In genomic region chr1:170717241-170717828, GRCm38 (mm10) we compare ENCODE assay signal across 17 mouse cellular contexts.
"Had no signal": no experiment of that assay in that cellular context is flagged by ENCODE, and none has a peak within 500 bp of the region (broad histone marks: within the 10 kb centered on the region; RNA-seq: fewer than 3 reads in every experiment).

No protein-coding gene starts in this region.

- H3K27ac ChIP-seq: hindbrain, postnatal 0 days; left cerebral cortex, adult 2 months; liver, embryonic 12.5 days; liver, embryonic 15.5 days had no signal

- H3K9me3 ChIP-seq: limb, embryonic 12.5 days; liver, embryonic 12.5 days; liver, embryonic 15.5 days had no signal

- ATAC-seq: hindbrain, postnatal 0 days; inflammation-experienced regulatory T-cells, adult 6 months; intestine, embryonic 16.5 days; liver, embryonic 12.5 days had no signal

- H3K36me3 ChIP-seq: limb, embryonic 12.5 days; liver, embryonic 12.5 days; liver, embryonic 15.5 days had no signal

- H3K4me3 ChIP-seq: left cerebral cortex, adult 2 months; limb, embryonic 12.5 days; liver, embryonic 12.5 days; liver, embryonic 15.5 days had no signal

- H3K27me3 ChIP-seq: limb, embryonic 12.5 days; liver, embryonic 12.5 days; liver, embryonic 15.5 days had no signal

- H3K4me2 ChIP-seq: limb, embryonic 12.5 days; liver, embryonic 12.5 days; liver, embryonic 15.5 days; midbrain, embryonic 11.5 days had no signal

- H3K9ac ChIP-seq: limb, embryonic 12.5 days; liver, embryonic 12.5 days; liver, embryonic 15.5 days had no signal

- H3K4me1 ChIP-seq: liver, embryonic 12.5 days; liver, embryonic 15.5 days had no signal

- DNase-seq: kidney, adult 18-20 months; kidney, adult 9 months; kidney, postnatal 14 days; kidney, postnatal 4 days; layer of hippocampus, postnatal 36 days; liver; lung, adult 2 months; midbrain, embryonic 14.5 days; thymus, postnatal 25 days had no signal
